Mouse (Mus musculus) forebrain, postnatal 0 days (tissue): ENCODE data around the gene Zfp719. TPM values are rescaled to one million over a fixed set of nuclear protein-coding genes. Genes with fewer than 3 reads are reported as not detected.
A peak's percentile ranks its signal among the peaks of the same experiment; 100 is the strongest.

Experiments used
- ATAC-seq: fragments of 200-750 bp; cut with Nextera tagmentation; 2 replicates; pipeline ENCODE4 v1.8.0; 2017; ENCODE audit warnings: mild to moderate bottlenecking, moderate library complexity
- DNase-seq: peaks from one replicate; pipeline ENCODE4 v3.0.0-alpha.2; 2015
- H3K27ac ChIP-seq: fragments of 300-500 bp; sonication (generic); 2 replicates; pipeline ENCODE4 v1.5.1; 2014; ENCODE audit warnings: low read depth, mild to moderate bottlenecking, antibody characterized with exemption, low read length, moderate library complexity, mixed read lengths
- H3K27me3 ChIP-seq: fragments of 300-500 bp; sonication (generic); 2 replicates; pipeline ENCODE4 v1.6.1; 2014; ENCODE audit warnings: mild to moderate bottlenecking, low read length, mixed read lengths; ENCODE audit not compliant: insufficient read depth
- H3K36me3 ChIP-seq: fragments of 300-500 bp; sonication (generic); 2 replicates; pipeline ENCODE4 v1.6.1; 2014; ENCODE audit warnings: mild to moderate bottlenecking, moderate library complexity; ENCODE audit not compliant: insufficient read depth
- H3K4me1 ChIP-seq: fragments of 300-500 bp; sonication (generic); 2 replicates; pipeline ENCODE4 v1.6.1; 2014; ENCODE audit warnings: antibody characterized with exemption; ENCODE audit not compliant: insufficient read depth
- H3K4me2 ChIP-seq: fragments of 300-500 bp; sonication (generic); 2 replicates; pipeline ENCODE4 v1.6.1; 2014; ENCODE audit warnings: low read depth, mild to moderate bottlenecking, moderate library complexity
- H3K4me3 ChIP-seq: fragments of 300-500 bp; sonication (generic); 2 replicates; pipeline ENCODE4 v1.5.1; 2014; ENCODE audit warnings: low read depth, low read length, mixed read lengths
- H3K9ac ChIP-seq: fragments of 300-500 bp; sonication (generic); 2 replicates; pipeline ENCODE4 v1.6.1; 2014; ENCODE audit warnings: mild to moderate bottlenecking
- H3K9me3 ChIP-seq: fragments of 300-500 bp; sonication (generic); 2 replicates; pipeline ENCODE4 v1.6.1; 2016; ENCODE audit warnings: low read length
- CTCF ChIP-seq: sonication (generic); IDR thresholded peaks from 2 replicates; pipeline ENCODE4 v1.5.1; 2016; ENCODE audit warnings: antibody characterized with exemption, control low read depth, low read depth
- WGBS: fragments of 180-500 bp; shearing (Covaris S2); extraction: QIAGEN DNeasy Blood & Tissue Kit; methylation state at CpG from one replicate; pipeline ENCODE4 v1.1.7; 2014; 5-methylcytosine and 5-hydroxymethylcytosine counted together
- polyA plus RNA-seq: library from polyadenylated mRNA; unstranded; fragments of >200 nt; fragmentation: Nextera tagmentation; extraction: Ambion mirVana; gene quantifications from 2 replicates; pipeline ENCODE4 v1.2.1, GENCODE M21; 2015
- total RNA-seq: library from RNA; depleted of rRNA; stranded (reverse); fragments of >200 nt; gene quantifications from 2 replicates; pipeline ENCODE4 v1.2.3, GENCODE M21; 2014

The Zfp719 gene
- total and polyA plus RNA-seq, 2 experiments from 2014 or later, result 5.8 to 22.5 TPM

DNA sequence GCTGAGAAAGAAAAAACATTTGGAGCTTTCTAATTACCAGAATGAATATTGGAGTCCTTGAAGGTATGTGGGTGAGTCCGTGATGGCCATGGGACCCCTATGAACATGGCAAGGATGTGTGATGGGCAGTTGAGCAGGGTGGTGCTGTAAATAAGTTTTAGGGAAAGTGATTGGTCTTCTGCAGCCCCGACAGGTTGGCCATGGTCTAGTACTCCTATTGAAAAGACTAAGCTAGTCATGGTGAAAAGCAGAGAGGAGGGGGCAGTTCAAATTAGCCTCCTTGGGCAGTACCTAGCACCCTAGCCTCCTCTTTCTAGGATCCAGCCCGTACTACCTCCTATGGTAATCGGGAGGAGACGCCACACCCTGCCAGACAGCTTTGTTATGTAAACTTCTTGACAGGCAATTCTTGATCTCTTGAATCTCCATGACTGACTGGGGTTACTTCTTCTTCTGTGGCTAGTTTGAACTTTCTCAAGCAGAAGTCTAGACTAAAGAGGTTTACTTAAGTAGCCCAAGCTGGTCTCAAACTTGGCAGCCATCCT, 28.4 kb downstream of the Zfp719 start:
- no peaks in the 10 kb centered on the region for H3K36me3 ChIP-seq
- H3K4me2 ChIP-seq, result peak overlapping the region; percentile 75; the same call in 1 of the 2 replicates
- no peaks in the 10 kb centered on the region for H3K27me3 ChIP-seq
- ATAC-seq, result no peak
- TF ChIP-seq CTCF, result no peak
- no peak overlapping the region for H3K4me3 ChIP-seq
- no peak overlapping the region for H3K27ac ChIP-seq
- no peak for DNase-seq
- WGBS, result 54% methylated on average over 5 of the region's 5 CpGs
- no peak overlapping the region for H3K9ac ChIP-seq
- H3K9me3 ChIP-seq, result no peaks in the 10 kb centered on the region
- no peaks in the 10 kb centered on the region; the same call in 1 of the 2 replicates for H3K4me1 ChIP-seq

DNA sequence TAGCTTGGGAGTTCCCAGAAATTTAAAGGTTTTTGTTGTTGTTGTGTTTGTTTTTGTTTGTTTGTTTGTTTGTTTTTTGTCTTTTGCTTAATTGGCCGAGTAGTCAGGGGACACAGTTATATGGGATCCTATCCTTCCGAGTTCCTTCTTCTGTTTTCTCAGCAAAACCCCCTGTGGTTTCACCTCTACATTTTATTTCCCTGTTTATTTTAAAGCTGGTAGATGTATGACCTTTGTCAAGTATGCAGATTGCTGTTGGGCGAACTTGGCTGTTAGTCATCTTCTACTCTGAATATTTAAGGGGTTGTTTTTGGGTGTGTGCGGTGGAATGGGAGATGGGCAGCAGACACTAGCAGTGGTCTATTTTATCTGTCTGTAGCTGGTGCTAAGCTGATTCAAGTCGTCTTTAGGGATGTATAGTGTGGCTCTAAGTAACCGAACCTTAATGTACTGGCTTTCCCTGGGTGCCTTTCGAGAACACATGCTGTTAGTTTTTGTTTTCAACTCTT, 29.0 kb downstream of the Zfp719 start:
- Histone ChIP-seq H3K27me3 (no peaks in the 10 kb centered on the region), H3K9me3 (no peaks in the 10 kb centered on the region)
- WGBS, result 79% methylated on average over 7 of the region's 7 CpGs

DNA sequence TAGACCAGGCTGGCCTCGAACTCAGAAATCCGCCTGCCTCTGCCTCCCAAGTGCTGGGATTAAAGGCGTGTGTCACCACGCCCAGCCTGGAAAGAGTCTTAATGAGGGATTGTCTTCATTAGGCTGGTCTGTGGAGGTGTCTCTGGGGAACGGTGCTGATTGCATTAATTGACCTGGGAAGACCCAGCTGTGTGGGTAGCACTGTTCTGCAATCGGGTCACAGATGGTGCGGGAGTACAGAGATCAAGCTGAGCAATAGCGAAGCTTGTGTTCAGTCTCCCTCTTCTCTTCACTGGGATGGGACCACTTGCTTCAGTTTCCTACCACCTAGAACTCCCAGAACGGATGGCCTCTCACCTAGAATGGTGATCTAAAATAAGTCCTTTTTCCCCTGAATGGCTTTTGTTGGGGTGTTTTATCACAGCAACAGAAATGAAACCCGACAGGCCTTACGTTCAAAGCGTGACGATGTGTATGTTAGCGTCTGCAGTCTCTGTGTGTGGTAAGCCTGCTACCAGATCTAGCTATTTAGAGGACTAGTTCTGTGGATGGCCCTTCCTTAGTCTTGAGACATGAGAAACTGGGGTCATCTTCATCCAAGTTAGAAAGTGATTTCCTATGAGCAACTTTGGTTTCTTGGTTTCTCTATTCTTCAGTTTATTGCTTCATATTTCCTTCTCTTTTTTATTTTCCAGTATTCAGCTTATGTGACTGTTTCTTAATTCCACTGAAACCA, 34.6 kb downstream of the Zfp719 start:
- no peak for DNase-seq
- Histone ChIP-seq H3K4me2 (no peak overlapping the region), H3K36me3 (no peaks in the 10 kb centered on the region), H3K27ac (no peak overlapping the region), H3K4me1 (no peaks in the 10 kb centered on the region), H3K27me3 (no peaks in the 10 kb centered on the region), H3K9ac (no peak overlapping the region), H3K9me3 (no peaks in the 10 kb centered on the region), H3K4me3 (no peak overlapping the region)
- WGBS, result 87% methylated on average over 14 of the region's 14 CpGs
- TF ChIP-seq CTCF, result no peak
- ATAC-seq, result no peak

More for the DNA sequence above, 29.0 kb downstream of the Zfp719 start:
- no peak for TF ChIP-seq CTCF
- DNase-seq (no peak), ATAC-seq (no peak)
- Histone ChIP-seq H3K9ac (no peak overlapping the region), H3K36me3 (no peaks in the 10 kb centered on the region), H3K27ac (no peak overlapping the region), H3K4me1 (no peaks in the 10 kb centered on the region), H3K4me2 (no peak overlapping the region), H3K4me3 (no peak overlapping the region)

DNA sequence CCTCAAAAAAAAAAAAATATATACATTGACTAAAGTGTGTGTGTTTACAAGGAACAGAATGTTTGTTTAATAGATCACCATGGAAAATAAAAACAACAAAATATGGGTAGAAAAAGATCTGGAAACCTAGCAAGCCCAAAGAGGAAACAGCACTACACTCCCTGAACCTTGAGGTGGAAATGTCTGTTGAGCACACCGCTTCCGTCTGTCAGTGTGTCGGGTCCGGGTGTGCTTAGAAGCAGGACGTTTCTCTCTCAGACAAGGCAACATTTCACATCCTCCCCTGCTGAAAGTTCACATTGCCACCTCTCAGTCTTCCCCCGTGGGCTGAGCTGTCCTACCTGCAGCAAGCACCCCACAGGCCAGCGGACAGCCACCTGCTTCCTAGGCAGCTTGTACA, 43.5 kb downstream of the Zfp719 start:
- 84% methylated on average over 7 of the region's 7 CpGs for WGBS
- no peak for DNase-seq
- Histone ChIP-seq H3K36me3 (no peaks in the 10 kb centered on the region), H3K27me3 (no peaks in the 10 kb centered on the region), H3K4me2 (no peak overlapping the region), H3K9ac (no peak overlapping the region), H3K4me3 (no peak overlapping the region), H3K9me3 (no peaks in the 10 kb centered on the region), H3K4me1 (no peaks in the 10 kb centered on the region), H3K27ac (no peak overlapping the region)
- no peak for TF ChIP-seq CTCF
- ATAC-seq, result no peak

DNA sequence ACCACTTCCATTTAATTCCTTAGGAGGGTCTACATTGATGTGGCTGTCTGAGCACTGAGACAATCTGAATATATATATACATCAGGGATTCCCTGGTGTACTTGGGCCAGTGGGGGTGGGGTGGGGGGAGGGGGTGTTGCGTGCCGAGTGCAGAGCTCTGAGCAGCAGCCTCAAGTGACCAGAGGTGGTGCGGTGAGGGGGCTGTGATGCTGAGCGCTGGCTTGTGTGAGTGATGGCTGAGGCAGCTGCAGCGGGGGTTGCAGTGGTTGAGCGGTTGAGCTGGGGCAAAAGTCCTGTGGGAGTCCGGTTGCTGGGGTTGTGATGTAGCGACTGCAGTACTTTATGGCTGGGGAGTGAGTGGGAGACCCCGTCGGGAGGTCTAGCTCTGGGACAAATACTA, 44.4 kb downstream of the Zfp719 start:
- no peaks in the 10 kb centered on the region for H3K27me3 ChIP-seq
- TF ChIP-seq CTCF, result no peak
- no peaks in the 10 kb centered on the region for H3K9me3 ChIP-seq
- H3K4me1 ChIP-seq, result no peaks in the 10 kb centered on the region
- H3K4me3 ChIP-seq, result no peak overlapping the region
- DNase-seq (no peak), ATAC-seq (peak; percentile 29; the same call in 1 of the 2 replicates)
- no peak overlapping the region for H3K4me2 ChIP-seq
- no peak overlapping the region for H3K27ac ChIP-seq
- no peaks in the 10 kb centered on the region for H3K36me3 ChIP-seq
- H3K9ac ChIP-seq, result no peak overlapping the region
- 13% methylated on average over 10 of the region's 10 CpGs for WGBS

GRCm38 (mm10) chr7:43625065-43625464, 45.7 kb downstream of the Zfp719 start:
- Histone ChIP-seq H3K27ac (no peak overlapping the region), H3K36me3 (no peaks in the 10 kb centered on the region), H3K4me2 (no peak overlapping the region), H3K9me3 (no peaks in the 10 kb centered on the region), H3K4me3 (no peak overlapping the region), H3K9ac (no peak overlapping the region), H3K4me1 (no peaks in the 10 kb centered on the region), H3K27me3 (no peaks in the 10 kb centered on the region)
- 70% methylated on average over 3 of the region's 3 CpGs for WGBS
- no peak for TF ChIP-seq CTCF
- DNase-seq (no peak), ATAC-seq (no peak)

DNA sequence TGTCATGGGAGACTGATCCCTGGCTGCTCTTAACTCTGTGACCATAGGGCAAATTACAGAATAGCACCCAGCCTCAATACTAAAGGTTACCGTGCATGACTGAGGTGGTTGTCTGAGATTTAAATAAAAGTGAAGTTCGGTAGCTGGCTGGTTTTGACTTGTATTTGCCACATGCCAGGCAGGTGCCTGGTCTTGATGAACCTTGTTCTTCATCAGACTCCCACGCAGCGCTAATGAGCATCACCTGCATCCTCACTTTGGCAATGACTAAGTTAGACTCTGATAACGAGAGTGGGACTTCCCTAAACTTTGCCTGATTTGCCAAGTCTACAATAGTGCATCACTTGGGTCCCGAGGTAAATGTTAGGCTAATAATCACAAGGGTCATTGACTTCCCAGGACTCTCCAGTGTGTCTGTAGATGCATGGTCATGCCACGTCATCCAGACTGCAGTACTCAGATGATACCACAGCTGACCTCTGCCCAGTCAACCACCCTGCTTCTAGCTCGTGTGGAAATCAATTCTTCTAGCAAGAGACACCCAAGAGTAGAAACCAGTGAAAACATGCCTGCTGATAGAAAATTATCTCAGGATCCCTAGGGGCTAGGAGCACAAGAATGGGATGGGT, 46.5 kb downstream of the Zfp719 start:
- 81% methylated on average over 8 of the region's 8 CpGs for WGBS
- H3K27ac ChIP-seq, result no peak overlapping the region
- no peak overlapping the region for H3K4me2 ChIP-seq
- H3K9me3 ChIP-seq, result no peaks in the 10 kb centered on the region
- H3K4me1 ChIP-seq, result no peaks in the 10 kb centered on the region
- H3K9ac ChIP-seq, result no peak overlapping the region
- H3K4me3 ChIP-seq, result no peak overlapping the region
- ATAC-seq (no peak), DNase-seq (no peak)
- no peaks in the 10 kb centered on the region for H3K27me3 ChIP-seq
- H3K36me3 ChIP-seq, result no peaks in the 10 kb centered on the region
- TF ChIP-seq CTCF, result no peak
